Comparison of ENCODE assay signal across 8 mouse cellular contexts in the genomic region with DNA sequence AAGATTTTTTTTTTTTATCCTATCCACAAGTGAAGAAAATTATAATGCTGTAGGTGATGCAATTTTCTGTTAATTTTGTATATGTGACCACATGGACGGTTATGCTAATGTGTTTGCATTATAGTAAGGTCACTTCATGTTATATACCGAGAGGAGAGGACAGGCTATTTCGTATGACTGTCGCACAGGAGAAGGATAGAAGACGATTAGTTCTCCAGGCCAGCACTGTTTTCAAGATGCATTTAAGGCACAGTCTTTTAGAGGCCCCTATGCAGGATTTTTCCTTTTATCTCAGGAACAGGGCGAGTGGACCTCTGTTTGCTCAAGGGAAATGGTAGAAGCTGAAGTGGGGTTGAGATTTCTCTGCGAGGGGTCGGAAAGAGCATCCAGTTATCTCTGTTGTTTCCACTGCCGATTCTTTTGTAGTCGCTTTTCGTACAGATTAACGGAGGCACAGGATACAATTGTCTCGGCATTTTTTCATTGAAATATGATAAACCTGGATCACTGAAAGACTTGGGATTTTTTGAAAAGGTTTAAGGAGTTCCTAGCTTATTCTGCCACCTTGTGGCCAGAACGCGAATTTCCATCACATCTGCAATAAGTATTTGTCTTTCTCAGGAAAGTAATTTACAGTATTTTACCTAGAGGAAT.
DNase-seq lines count a peak whose midpoint lies in the region; ATAC-seq and TF ChIP-seq lines count a peak whose summit lies in the region.

No protein-coding gene starts in this region.

- H3K27me3 ChIP-seq in forebrain, embryonic 12.5 days = no peaks in the 10 kb centered on the region
- peaks cover 4% of the 10 kb centered on the region; the same call in 1 of the 2 replicates for H3K27me3 ChIP-seq in hindbrain, postnatal 0 days (ENCODE audit: insufficient read depth, low read length)
- no peaks in the 10 kb centered on the region for H3K27me3 ChIP-seq in midbrain, embryonic 10.5 days (ENCODE audit: low read depth, poor library complexity, severe bottlenecking)
- H3K27me3 ChIP-seq in stomach, embryonic 15.5 days (replicated peaks) = no peaks in the 10 kb centered on the region

- no peaks in the 10 kb centered on the region for H3K9me3 ChIP-seq in forebrain, embryonic 12.5 days
- H3K9me3 ChIP-seq in hindbrain, postnatal 0 days (ENCODE audit: low read length) = no peaks in the 10 kb centered on the region
- H3K9me3 ChIP-seq in midbrain, embryonic 10.5 days (replicated peaks) = no peaks in the 10 kb centered on the region
- H3K9me3 ChIP-seq in stomach, embryonic 15.5 days = no peaks in the 10 kb centered on the region

- no peaks in the 10 kb centered on the region for H3K36me3 ChIP-seq in forebrain, embryonic 12.5 days (replicated peaks)
- no peaks in the 10 kb centered on the region for H3K36me3 ChIP-seq in hindbrain, postnatal 0 days (ENCODE audit: insufficient read depth, low read length)
- no peaks in the 10 kb centered on the region for H3K36me3 ChIP-seq in midbrain, embryonic 10.5 days
- no peaks in the 10 kb centered on the region for H3K36me3 ChIP-seq in stomach, embryonic 15.5 days

- peak; percentile 51 for DNase-seq in Muller cell, postnatal 12 days (ENCODE audit: inconsistent ontology term)
- peak; percentile 61 for DNase-seq in adrenal gland, postnatal 25 days
- DNase-seq in hindbrain, postnatal 0 days (ENCODE audit: low spot score) = peak; percentile 91
- peak; percentile 72 to 74 for DNase-seq in left cerebral cortex, adult 2 months (ENCODE audit: extremely low spot score in 1 of 2, low spot score in 2 of 2)
- DNase-seq in midbrain, embryonic 10.5 days (ENCODE audit: low spot score) = peak; percentile 41
- DNase-seq in thymus, postnatal 0 days (ENCODE audit: low spot score) = no peak

- H3K4me3 ChIP-seq in forebrain, embryonic 12.5 days (replicated peaks) = peak overlapping the region; percentile 14; the same call in 1 of the 2 replicates
- peak overlapping the region; percentile 27 for H3K4me3 ChIP-seq in hindbrain, postnatal 0 days (ENCODE audit: low read length)
- H3K4me3 ChIP-seq in left cerebral cortex, adult 2 months = peak overlapping the region; percentile 36
- peak overlapping the region; percentile 34; the same call in 1 of the 2 replicates for H3K4me3 ChIP-seq in midbrain, embryonic 10.5 days
- peak overlapping the region; percentile 20; the same call in 1 of the 2 replicates for H3K4me3 ChIP-seq in stomach, embryonic 15.5 days (replicated peaks)

- TF ChIP-seq CTCF in hindbrain, postnatal 0 days (IDR thresholded peaks at IDR 0.05; ENCODE audit: low read depth) = peak; percentile 79
- peak; percentile 80 for TF ChIP-seq CTCF in left cerebral cortex, adult 2 months (IDR thresholded peaks at IDR 0.05)

- H3K4me2 ChIP-seq in forebrain, embryonic 12.5 days = peak overlapping the region; percentile 37
- H3K4me2 ChIP-seq in hindbrain, postnatal 0 days (ENCODE audit: low read depth, low read length) = peak overlapping the region; percentile 51
- peak overlapping the region; percentile 47 for H3K4me2 ChIP-seq in stomach, embryonic 15.5 days

- 43% methylated on average over 15 of the region's 15 CpGs for WGBS in forebrain, embryonic 12.5 days
- 34% methylated on average over 15 of the region's 15 CpGs for WGBS in hindbrain, postnatal 0 days
- WGBS in midbrain, embryonic 10.5 days = 53% methylated on average over 15 of the region's 15 CpGs
- WGBS in stomach, embryonic 15.5 days = 33% methylated on average over 15 of the region's 15 CpGs

- peak overlapping the region; percentile 30; the same call in 1 of the 2 replicates for H3K9ac ChIP-seq in forebrain, embryonic 12.5 days
- H3K9ac ChIP-seq in hindbrain, postnatal 0 days (replicated peaks; ENCODE audit: low read length) = peak overlapping the region; percentile 33; the same call in 1 of the 2 replicates
- H3K9ac ChIP-seq in stomach, embryonic 15.5 days = no peak overlapping the region

- peaks cover 3% of the 10 kb centered on the region for H3K4me1 ChIP-seq in forebrain, embryonic 12.5 days
- H3K4me1 ChIP-seq in hindbrain, postnatal 0 days (ENCODE audit: insufficient read depth, low read length) = no peaks in the 10 kb centered on the region
- peaks cover 4% of the 10 kb centered on the region; the same call in 1 of the 2 replicates for H3K4me1 ChIP-seq in midbrain, embryonic 10.5 days
- no peaks in the 10 kb centered on the region for H3K4me1 ChIP-seq in stomach, embryonic 15.5 days

- peak; percentile 13; the same call in 1 of the 2 replicates for ATAC-seq in forebrain, embryonic 12.5 days (ENCODE audit: low FRiP score)
- ATAC-seq in hindbrain, postnatal 0 days = peak; percentile 40; the same call in 1 of the 2 replicates
- ATAC-seq in stomach, embryonic 15.5 days (ENCODE audit: insufficient read depth, low FRiP score, low read depth) = no peak

- peak overlapping the region; percentile 59 for H3K27ac ChIP-seq in forebrain, embryonic 12.5 days
- H3K27ac ChIP-seq in hindbrain, postnatal 0 days = no peak overlapping the region
- no peak overlapping the region for H3K27ac ChIP-seq in left cerebral cortex, adult 2 months
- H3K27ac ChIP-seq in midbrain, embryonic 10.5 days (replicated peaks) = no peak overlapping the region
- no peak overlapping the region for H3K27ac ChIP-seq in stomach, embryonic 15.5 days

- intact Hi-C loops in left cerebral cortex, adult 2 months (cut with DNase I) = loop anchor here (1.0 to 10.0 kb wide), 3 partner anchors 389 to 968 kb away; no protein-coding TSS in a partner anchor
